Mouse (Mus musculus) testis, adult 2 months (tissue): Measurements from ENCODE around the gene Panx3.

Experiments
- CTCF ChIP-seq: fragments of 200-500 bp; IDR thresholded peaks from 2 replicates; pipeline ENCODE4 v1.5.1; 2012; ENCODE audit warnings: low read depth, mild to moderate bottlenecking, inconsistent platforms, low read length, moderate library complexity; ENCODE audit not compliant: control insufficient read depth, insufficient read depth, insufficient replicate concordance
- POLR2A ChIP-seq: fragments of 200-500 bp; IDR thresholded peaks from 2 replicates; pipeline ENCODE4 v1.6.1; 2012; ENCODE audit warnings: low read depth, mild to moderate bottlenecking, inconsistent platforms, low read length, moderate library complexity; ENCODE audit not compliant: control insufficient read depth

GRCm38 (mm10) chr9:37656439-37656881 lies 12.6 kb downstream of the Panx3 start:
- TF ChIP-seq CTCF (no peak), POLR2A (no peak)
